Mouse (Mus musculus) testis, adult 2 months (tissue): Measurements from ENCODE around the gene Baiap2l2.

Experiments
- CTCF ChIP-seq: fragments of 200-500 bp; IDR thresholded peaks from 2 replicates; pipeline ENCODE4 v1.5.1; 2012; ENCODE audit warnings: low read depth, mild to moderate bottlenecking, inconsistent platforms, low read length, moderate library complexity; ENCODE audit not compliant: control insufficient read depth, insufficient read depth, insufficient replicate concordance
- POLR2A ChIP-seq: fragments of 200-500 bp; IDR thresholded peaks from 2 replicates; pipeline ENCODE4 v1.6.1; 2012; ENCODE audit warnings: low read depth, mild to moderate bottlenecking, inconsistent platforms, low read length, moderate library complexity; ENCODE audit not compliant: control insufficient read depth

GRCm38 (mm10) chr15:79261757-79262156 lies 23.6 kb downstream of the Baiap2l2 start:
- TF ChIP-seq CTCF, result no peak
- TF ChIP-seq POLR2A, result no peak
